Mouse (Mus musculus): Measurements from ENCODE around the gene Plekhm2.

DNA sequence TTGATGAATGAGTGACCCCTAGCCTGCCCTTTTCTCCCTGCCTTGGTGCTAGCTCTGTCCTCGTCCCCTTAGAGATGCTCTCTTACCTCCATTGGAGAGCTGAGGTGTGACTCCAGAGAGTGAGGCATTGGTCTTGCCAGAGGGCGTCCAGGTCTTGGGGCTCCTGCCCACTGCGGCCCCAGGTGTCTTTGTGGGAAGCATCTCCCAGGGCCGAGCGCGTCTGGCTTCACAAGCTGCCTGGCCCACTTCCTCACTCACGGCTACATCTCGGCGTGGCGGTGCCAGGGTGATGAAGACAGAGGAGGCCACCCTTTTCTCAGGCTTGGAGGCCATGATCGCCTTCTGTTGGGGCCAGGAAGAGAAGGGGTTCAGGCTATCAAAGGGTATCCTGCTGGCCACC is 69.6 kb downstream of the Plekhm2 start:
- no peak for TF ChIP-seq SMC3 (IDR thresholded peaks at IDR 0.05; ENCODE audit: low read depth, low read length)
- no peak for TF ChIP-seq UBTF (IDR thresholded peaks at IDR 0.05; ENCODE audit: borderline replicate concordance, insufficient read depth, low read depth, low read length)
- no peak for TF ChIP-seq CHD2 (IDR thresholded peaks at IDR 0.05; ENCODE audit: low read length)
- no peak for TF ChIP-seq EP300 (IDR thresholded peaks at IDR 0.05; ENCODE audit: low read depth in 1 of 2, low read length in 2 of 2)
- no peak for TF ChIP-seq CTCF (IDR thresholded peaks at IDR 0.05 in 2 of 3, conservative IDR thresholded peaks at IDR 0.05 in 1 of 3; ENCODE audit: control insufficient read depth in 1 of 3, insufficient read depth in 1 of 3, low read depth in 2 of 3, low read length in 3 of 3, poor library complexity in 1 of 3, severe bottlenecking in 1 of 3)
- TF ChIP-seq GATA1 (IDR thresholded peaks at IDR 0.05; ENCODE audit: low read depth, low read length) = no peak
- no peak for TF ChIP-seq MAFK (IDR thresholded peaks at IDR 0.05; ENCODE audit: borderline replicate concordance, low read depth, low read length)
- TF ChIP-seq RAD21 (IDR thresholded peaks at IDR 0.05; ENCODE audit: low read depth, low read length) = no peak
- TF ChIP-seq ETS1 (IDR thresholded peaks at IDR 0.05; ENCODE audit: low read depth, low read length) = no peak
- no peak for TF ChIP-seq POLR2A (IDR thresholded peaks at IDR 0.05; ENCODE audit: control insufficient read depth in 1 of 2, insufficient read depth in 1 of 2, low read depth in 1 of 2, low read length in 2 of 2, poor library complexity in 1 of 2)
- TF ChIP-seq E2F4 (IDR thresholded peaks at IDR 0.05; ENCODE audit: borderline replicate concordance, low read depth, low read length) = no peak
- TF ChIP-seq KAT2A (conservative IDR thresholded peaks at IDR 0.05; ENCODE audit: low read depth, low read length) = no peak
- TF ChIP-seq BHLHE40 (IDR thresholded peaks at IDR 0.05; ENCODE audit: borderline replicate concordance, low read depth, low read length) = no peak

Measured in MEL (cell line).